Mouse (Mus musculus) liver, adult 2 months (tissue): Measurements from ENCODE around the gene Gpc2.

Experiments used
- CTCF ChIP-seq: fragments of 200-500 bp; IDR thresholded peaks from 2 replicates; pipeline ENCODE4 v1.5.1; 2011; ENCODE audit warnings: low read depth, low read length, control low read depth
- POLR2A ChIP-seq: fragments of 200-500 bp; IDR thresholded peaks from 2 replicates; pipeline ENCODE4 v1.6.1; 2011; ENCODE audit warnings: low read length, control low read depth; ENCODE audit not compliant: insufficient read depth; ENCODE audit errors: extremely low read depth

DNA sequence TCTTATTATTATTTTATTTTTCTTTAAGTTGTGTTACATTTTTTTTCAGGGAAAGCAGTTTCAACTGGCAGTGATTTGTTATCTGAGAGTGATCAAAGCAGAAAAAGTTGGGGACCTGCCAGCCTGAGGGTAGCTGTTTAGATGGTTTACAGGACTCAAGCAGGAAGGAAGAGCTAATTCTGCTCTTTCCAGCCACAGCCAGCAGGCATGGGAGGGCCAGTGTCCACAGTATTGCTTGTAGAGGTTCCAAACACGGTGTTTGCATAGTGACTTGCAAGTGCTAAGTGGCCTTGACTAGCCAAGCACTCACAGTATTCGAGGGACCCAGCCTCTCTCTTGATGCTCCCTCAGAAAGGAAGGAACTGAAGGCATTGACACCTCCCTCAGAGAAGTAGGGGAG is 38.3 kb downstream of the Gpc2 start:
- TF ChIP-seq POLR2A (no peak), CTCF (no peak)
